Mouse (Mus musculus): ENCODE measurements around the gene Setx. TPM values are rescaled to one million over a fixed set of nuclear protein-coding genes. Genes with fewer than 3 reads are reported as not detected.
A peak's percentile ranks its signal among the peaks of the same experiment; 100 is the strongest.
"Not testable (repeated sequence)": the region's sequence is repeated elsewhere in the genome, so short reads cannot be mapped to it uniquely, and the experiment has no call there.

The Setx gene
- total RNA-seq (2015), result 33.0 and 42.0 TPM in 2 replicates
- 51.4 and 81.2 TPM in 2 replicates for total RNA-seq (2017)

GRCm38 (mm10) chr2:29123907-29124569 lies at the start of gene Setx:
Setx (plus strand) TSS chr2:29124181.
- no peak; the same call in 1 of the 2 replicates for ATAC-seq (ENCODE audit: poor library complexity, severe bottlenecking)

- ATAC-seq (ENCODE audit: poor library complexity, severe bottlenecking), result no peak
Observed at GRCm38 (mm10) chr2:29074676-29075075, 49.3 kb upstream of the Setx start.

DNA sequence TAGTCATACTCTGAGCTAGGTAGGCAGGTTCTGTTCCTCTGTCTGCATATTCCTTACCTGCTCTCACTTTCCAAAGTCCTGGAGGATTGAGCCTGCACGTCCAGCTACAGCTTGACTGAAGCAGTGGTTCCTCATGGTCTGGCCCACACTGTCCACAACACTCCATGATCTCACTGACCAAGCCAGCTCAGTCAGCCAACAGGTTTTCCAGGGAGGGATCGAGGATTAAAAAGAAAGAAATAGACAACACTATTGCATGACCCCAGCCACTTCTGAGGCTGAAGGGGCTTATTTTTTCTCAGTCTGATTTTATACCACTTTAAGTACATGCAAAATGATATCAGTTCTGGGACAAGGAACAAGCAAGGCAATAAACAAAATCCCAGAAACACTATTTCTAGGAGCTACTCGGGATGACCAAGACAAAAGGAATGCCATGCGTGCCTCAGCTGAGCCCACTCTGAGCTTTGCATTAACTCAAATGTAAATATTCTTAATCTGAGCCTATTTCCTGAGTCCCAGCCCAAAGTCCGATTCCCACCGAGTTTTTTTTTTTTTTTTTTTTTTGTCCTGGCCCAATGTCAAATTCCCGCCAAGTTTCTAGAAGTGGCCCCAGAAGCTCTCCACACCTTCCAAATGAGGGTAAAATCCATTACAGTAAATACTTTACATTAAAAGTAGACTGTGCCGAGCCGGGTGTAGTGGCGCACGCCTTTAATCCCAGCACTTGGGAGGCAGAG lies 48.5 kb upstream of the Setx start:
- ATAC-seq (ENCODE audit: poor library complexity, severe bottlenecking), result no peak

- no peak for ATAC-seq (ENCODE audit: poor library complexity, severe bottlenecking)
Observed at GRCm38 (mm10) chr2:29076226-29076625, 47.8 kb upstream of the Setx start.

- no peak for ATAC-seq (ENCODE audit: poor library complexity, severe bottlenecking)
Observed at GRCm38 (mm10) chr2:29081965-29082364, 42.0 kb upstream of the Setx start.

- no peak for ATAC-seq (ENCODE audit: poor library complexity, severe bottlenecking)
Observed at GRCm38 (mm10) chr2:29086026-29086425, 38.0 kb upstream of the Setx start.

DNA sequence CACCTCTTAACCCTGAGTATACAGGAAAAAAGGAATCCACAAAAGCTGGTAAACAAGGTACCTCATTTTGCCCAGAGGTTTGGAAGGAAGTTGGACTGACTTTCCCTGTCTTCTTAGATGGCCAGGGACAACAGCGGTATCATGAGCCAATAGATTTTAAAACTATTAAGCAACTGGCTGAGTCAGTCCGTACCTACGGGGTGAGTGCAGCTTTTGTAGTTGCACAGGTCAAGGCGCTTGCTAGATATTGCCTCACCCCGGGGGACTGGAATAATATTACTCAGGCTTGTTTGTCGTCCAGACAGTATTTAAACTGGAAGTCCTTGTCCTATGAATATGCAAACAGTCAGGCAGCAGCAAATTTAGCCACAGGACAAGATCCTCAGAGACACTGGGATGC lies 34.7 kb upstream of the Setx start:
- ATAC-seq (ENCODE audit: poor library complexity, severe bottlenecking), result not testable (repeated sequence)

GRCm38 (mm10) chr2:29095674-29096073 lies 28.3 kb upstream of the Setx start:
- ATAC-seq (ENCODE audit: poor library complexity, severe bottlenecking), result no peak

DNA sequence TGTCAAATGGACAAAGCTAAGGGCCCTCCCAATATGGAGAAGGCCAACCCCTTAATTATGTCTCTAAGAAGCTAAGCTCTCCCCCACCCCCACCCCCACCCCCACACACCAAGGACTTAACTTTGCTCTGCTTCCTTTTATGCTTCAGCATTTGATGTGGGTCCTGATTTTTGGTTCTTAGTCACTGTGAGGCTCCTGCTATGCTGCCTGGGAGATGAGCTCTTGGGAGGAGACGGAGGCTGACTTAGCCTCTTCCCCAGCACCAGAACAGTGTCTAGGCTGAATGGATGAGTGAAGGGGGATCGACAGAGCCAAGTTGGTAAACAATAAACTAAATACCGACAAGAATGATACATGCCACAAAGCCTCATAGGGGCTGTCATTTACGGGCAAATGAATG lies 27.2 kb upstream of the Setx start:
- ATAC-seq (ENCODE audit: poor library complexity, severe bottlenecking), result no peak

DNA sequence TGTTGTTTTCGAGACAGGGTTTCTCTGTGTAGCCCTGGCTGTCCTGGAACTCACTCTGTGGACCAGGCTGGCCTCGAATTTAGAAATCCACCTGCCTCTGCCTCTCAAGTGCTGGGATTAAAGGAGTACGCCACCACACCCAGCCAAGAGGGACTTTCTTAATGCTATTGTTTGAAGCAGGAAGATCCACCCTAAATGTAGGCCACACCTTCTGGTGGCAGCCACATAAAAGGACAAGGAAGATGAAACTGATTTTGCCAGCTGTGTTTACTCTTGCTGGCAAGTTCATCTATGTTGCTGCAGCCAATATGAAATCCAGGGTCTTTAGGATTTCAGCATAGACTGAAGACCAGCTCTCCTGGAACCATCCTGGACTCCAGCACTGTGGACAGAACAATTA lies 26.5 kb upstream of the Setx start:
- no peak for ATAC-seq (ENCODE audit: poor library complexity, severe bottlenecking)

DNA sequence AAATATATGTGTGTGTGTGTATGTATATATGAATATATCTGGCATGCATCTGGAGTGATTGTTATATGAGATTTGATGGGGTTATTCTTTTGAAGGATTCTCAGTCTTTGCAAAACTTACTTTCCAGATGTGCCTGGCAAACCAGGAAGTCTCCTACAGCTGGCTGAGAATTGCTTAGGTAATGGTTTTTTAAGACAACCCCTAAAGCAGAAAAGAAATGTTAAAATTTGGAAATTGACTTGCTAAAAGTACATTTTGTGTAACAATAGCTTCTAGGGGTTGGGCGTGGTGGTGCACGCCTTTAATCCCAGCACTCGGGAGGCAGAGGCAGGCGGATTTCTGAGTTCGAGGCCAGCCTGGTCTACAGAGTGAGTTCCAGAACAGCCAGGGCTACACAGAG lies 26.0 kb upstream of the Setx start:
- ATAC-seq (ENCODE audit: poor library complexity, severe bottlenecking), result not testable (repeated sequence)

DNA sequence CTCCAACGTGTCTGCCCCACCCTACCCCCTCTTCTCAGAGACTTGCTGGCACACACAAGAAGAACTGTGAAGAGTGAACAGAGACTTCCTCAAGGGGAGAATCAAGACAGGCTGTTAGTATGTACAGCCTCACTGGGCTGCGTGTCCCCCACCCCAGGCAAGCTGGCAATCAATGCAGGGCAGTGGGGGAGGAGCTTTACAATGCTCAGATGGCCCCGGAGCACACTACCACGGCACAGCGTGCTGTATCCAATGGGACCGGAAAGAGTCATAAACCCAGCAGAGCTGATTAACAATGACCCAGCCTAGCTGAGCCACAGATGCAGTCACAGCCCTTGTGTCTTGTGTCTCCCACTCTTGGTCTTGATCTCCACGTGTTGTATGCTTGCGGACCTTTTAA lies 25.2 kb upstream of the Setx start:
- ATAC-seq (ENCODE audit: poor library complexity, severe bottlenecking), result no peak

GRCm38 (mm10) chr2:29099646-29100045 lies 24.3 kb upstream of the Setx start:
- ATAC-seq (ENCODE audit: poor library complexity, severe bottlenecking), result no peak

GRCm38 (mm10) chr2:29100822-29101534 lies 23.0 kb upstream of the Setx start:
- no peak for ATAC-seq (ENCODE audit: poor library complexity, severe bottlenecking)

DNA sequence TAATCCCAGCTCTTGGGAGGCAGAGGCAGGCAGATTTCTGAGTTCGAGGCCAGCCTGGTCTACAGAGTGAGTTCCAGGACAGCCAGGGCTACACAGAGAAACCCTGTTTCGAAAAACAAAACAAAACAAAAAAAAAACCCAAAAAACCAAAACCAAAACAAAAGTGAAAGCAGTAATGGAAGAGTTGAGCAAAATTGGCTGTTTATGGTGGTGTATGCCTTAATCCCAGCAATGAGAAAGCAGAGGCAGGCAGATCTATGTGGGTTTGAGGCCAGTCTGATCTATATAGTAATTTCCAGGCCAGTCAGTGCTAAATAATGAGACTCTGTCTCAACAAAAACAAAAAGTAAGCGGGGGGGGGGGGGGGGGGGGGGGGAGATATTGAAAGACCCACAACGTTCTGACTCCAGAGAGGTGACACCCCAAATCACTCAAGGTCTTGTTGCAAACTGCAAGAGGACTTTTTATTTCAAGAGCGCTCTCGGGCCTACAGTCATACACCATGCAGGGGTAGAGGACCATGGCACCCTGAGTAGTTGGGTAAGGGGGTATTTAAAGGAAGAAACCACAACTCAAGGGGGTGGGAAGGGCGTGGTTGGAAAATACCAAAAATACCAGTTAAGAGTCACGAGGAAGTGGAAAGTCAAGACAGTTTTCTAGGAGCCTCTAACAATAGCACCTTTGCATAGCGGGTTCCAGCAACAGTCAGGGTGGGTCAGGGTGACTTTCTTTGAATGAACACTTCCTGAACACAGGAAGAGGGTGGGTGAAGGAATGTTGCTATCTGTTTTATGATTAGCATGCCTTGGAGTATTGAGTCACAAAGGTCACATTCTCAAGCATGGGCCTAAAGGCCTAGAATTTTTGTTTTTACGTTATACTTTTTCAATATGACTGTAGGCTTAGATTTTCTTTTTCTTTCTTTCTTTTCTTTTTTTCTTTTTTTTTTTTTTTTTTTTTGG lies 21.3 kb upstream of the Setx start:
- ATAC-seq (ENCODE audit: poor library complexity, severe bottlenecking), result not testable (repeated sequence)

GRCm38 (mm10) chr2:29120969-29121368 lies 3.0 kb upstream of the Setx start:
- no peak for ATAC-seq (ENCODE audit: poor library complexity, severe bottlenecking)

DNA sequence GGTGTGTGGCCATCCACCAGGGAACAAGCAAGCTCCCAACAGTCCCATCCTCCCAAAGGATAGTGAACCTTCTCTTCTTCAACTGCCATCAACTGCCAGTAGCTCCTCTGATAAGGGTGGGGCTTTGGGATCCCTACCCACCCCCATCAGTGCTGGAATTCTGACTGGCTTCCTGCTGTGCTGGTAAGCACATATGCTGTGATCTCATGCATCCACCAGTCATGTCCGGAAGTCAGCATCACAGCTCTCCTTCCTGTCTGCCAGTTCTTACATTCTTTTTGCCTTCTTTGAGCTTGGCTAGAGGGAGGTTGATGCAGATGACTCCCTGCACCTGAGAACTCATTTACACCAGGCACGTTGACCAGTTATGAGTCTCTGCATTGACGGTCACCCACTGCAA lies 1.5 kb upstream of the Setx start:
- no peak for ATAC-seq (ENCODE audit: poor library complexity, severe bottlenecking)

DNA sequence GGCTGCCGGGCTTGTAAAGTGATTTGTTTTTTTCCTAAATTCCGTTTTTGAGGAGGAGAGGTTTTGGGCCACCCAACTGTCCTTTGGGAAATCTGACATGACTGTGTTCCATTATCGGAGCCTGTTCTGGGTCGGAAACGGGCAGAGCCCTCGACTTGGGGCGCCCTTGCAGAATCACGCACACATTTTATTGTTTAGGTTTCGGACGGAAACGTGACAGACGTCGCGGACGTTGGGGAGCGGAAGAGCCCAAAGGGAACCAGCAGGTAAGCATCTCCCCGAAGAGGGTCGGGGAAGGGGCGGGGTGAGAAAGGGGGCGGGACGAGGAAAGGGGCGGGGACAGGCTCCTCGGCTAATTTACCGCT lies 572 bp downstream of the Setx start:
- no peak for ATAC-seq (ENCODE audit: poor library complexity, severe bottlenecking)

DNA sequence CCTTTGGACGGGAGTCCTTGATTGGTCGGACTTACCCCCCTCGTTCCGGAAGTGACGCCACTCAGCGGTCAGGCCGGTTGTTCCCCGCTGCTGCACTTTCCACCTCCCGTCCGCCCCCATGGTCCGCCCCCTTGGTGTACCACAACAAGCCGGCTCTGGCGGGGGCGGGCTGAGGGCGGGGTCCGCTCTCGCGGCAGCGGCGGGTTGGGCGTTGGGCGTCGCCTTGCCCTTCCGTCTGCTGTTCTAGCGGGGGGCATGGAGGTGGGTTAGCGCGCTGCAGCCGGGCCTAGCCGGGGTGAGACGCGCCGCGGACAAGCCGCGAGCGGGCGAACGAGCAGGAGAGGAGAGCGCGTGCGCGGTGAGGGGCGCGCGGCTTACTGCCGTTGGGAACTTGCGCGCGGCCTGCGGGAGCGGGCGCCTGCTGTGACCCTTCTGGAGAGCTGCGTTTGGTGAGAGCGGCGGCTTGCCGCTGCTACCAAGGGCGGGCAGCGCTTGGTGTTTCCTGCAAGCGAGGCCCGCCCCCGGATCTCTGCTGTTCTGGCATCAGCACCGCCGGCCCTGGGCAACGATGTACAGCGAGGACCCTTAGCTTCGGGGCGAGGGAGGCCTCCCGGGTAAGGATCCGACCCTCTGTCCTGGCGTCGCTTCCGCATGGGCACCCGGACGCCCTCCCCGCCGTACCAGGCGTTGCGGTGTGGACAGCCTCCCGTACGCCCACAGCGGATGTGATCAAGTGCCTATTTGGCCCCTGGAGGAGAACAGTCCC lies 1.1 kb downstream of the Setx start:
- peak; percentile 97 for ATAC-seq (ENCODE audit: poor library complexity, severe bottlenecking)

Measured in megakaryocyte, adult 5-6 weeks (primary cell).